Mouse (Mus musculus) small intestine, adult 2 months (tissue): ENCODE data around the gene Cav1.

Experiments
- CTCF ChIP-seq: fragments of 200-500 bp; IDR thresholded peaks from 2 replicates; pipeline ENCODE4 v1.5.1; 2012; ENCODE audit warnings: low read depth, mild to moderate bottlenecking, control low read depth, inconsistent platforms, low read length, moderate library complexity, mixed read lengths; ENCODE audit not compliant: insufficient replicate concordance, insufficient read length; ENCODE audit errors: extremely low read depth
- POLR2A ChIP-seq: fragments of 200-500 bp; IDR thresholded peaks from 2 replicates; pipeline ENCODE4 v1.6.1; 2012; ENCODE audit warnings: low read depth, mild to moderate bottlenecking, control low read depth, inconsistent platforms, low read length, moderate library complexity

DNA sequence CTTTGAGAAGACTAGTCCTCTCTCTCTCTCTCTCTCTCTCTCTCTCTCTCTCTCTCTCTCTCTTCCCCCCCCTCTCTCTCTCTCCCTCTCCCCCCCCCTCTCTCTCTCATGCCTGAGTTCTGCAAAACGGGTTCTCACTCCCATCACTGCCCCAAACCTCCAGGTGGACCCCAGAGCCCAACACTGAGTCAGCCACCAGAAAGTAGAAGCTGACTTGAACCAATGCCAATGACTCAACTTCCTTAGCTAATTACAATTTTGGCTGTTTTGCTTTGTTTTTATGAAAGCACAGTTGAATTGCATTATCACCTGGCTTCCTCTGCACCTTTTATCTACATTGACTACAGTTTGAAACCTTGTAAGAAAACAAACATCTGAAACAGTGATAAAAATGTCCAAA, 11.8 kb downstream of the Cav1 start:
- TF ChIP-seq POLR2A = no peak
- TF ChIP-seq CTCF = no peak
